Mouse (Mus musculus): ENCODE data around the gene Lax1. TPM values are rescaled to one million over a fixed set of nuclear protein-coding genes. Genes with fewer than 3 reads are reported as not detected.
"Not testable (repeated sequence)": the region's sequence is repeated elsewhere in the genome, so short reads cannot be mapped to it uniquely, and the experiment has no call there.

Lax1 gene
- polyA plus RNA-seq, 1 experiment: 1.7 TPM

DNA sequence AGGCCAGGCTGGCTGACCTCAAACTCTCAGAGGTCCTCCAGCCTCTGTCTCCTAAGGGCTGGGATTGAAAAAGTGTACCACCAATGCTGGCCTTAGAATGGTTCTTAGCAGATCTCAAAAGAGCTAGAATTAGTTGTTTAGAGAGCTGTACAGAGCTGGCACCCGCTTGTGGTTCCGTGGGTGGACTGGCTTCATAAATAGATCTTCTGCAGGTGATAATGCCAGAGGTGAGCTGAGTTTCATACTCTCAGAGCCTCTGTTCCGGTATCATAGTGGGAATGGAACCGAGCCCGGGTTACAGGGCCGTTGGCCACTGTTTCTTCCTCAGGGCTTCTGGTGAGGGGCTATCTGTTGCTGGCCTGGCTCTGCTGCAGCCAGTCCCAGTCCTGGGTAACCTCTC, 1.1 kb upstream of the Lax1 start:
- no peak for DNase-seq (ENCODE audit: low read depth)

DNA sequence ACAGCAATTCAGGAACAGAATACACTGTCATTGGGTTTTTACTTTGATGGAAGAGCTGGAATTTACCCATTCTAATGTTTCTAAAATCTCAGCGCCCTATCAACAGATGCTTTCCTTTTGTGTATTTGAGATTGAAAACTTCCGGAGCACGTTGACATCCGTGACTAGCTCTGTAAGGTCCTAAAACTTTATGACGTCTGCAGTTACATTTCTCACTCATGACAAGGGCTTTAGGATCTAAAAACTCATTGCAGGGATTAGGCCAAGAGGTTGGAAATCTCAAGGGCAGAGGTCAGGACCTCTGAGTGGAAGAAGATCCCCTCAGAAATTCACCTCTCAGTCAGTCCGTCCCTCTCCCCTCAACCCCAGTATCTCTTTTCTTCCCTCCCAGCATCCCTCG, 1.6 kb downstream of the Lax1 start:
- no peak for DNase-seq (ENCODE audit: low read depth)

DNA sequence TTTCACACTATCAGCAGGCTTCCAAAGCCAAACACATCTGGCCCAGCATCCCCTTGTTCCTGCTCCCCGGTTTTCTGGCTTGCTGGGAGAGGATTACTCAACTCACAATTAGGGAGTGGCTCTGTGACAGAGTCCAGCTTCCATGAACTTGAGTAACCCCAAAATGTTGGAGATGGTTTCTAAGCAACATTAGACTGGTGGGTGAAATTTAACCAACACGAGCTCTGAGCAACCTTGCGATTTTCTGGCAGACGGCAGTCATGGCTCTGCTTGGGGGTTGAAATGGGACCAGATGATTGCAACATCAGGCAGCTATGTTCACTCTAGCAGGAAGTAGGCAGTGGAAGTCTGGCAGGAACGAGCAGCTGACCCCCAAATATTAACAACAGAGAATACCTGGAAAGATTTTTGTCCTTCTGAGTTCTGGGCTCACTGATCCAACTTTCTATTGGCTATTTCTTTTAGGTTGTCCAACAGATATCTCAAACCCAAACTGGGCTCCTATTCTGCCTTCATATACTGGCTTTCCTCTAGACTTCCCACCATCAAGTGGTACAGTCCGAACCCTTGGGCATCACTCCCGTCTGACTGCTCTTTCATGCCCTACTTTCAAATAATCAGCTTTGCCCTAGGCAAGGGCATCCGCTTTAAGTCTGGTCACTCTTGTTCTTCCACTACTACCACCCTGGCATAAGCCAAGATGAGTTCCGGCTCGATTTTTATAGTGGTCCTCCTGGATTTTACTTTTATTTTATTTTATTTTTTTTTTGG, 4.0 kb downstream of the Lax1 start:
- peak; percentile 78 for DNase-seq (ENCODE audit: low read depth)

DNA sequence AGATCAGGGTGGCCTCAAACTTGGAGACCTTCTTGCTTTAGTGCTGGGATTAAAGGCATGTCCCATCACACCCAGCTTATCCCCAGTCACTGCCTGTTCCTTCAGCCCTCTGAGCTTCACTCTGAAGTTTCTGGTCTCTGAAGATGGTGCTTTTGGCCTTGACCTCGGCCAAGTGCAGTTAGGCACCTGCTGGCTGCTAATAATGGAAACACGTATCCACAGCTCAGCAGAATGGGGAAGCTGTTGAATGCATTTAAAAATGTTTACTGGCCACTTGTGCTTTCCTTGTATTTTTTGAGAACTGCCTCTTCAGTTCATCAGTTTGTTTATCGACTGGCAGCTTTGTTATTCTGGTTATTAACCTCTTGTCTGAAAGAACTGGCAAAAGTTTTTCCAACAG, 18.1 kb downstream of the Lax1 start:
- DNase-seq (ENCODE audit: low read depth): no peak

DNA sequence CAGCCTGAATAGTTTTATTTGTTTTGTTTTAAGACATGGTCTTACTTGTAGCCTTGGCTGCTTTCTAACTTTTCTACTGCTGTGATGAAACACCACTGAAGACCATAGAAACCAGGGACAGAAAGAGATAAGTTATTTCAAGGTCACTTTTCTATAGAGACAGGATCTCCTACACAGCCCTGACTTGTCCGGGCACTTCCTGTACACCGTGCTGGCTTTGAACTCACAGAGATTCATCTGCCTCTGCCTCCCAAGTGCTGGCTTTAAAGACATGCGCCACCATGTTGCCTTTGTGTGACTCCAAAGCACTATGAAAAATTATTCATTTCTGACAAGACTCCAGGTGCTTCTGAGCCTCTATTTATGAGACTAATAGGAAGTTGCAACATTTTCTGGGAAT, 18.6 kb downstream of the Lax1 start:
- DNase-seq (ENCODE audit: low read depth): no peak

DNA sequence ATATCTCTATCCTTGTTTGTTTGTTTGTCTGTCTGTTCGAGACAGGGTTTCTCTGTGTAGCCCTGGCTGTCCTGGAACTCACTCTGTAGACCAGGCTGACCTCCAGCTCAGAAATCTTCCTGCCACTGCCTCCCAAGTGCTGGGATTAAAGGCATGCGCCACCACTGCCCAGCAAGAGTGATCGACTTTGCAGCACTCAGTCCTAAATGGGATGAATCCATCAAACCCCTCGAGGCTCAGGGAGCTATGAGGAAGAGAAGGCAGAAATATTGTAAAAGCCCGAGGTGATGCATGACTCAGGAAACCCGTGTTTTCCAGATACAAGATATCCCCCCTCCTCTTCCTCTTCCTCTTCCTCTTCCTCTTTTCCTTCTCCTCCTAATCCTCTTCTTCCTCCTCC, 19.1 kb downstream of the Lax1 start:
- DNase-seq (ENCODE audit: low read depth): no peak

DNA sequence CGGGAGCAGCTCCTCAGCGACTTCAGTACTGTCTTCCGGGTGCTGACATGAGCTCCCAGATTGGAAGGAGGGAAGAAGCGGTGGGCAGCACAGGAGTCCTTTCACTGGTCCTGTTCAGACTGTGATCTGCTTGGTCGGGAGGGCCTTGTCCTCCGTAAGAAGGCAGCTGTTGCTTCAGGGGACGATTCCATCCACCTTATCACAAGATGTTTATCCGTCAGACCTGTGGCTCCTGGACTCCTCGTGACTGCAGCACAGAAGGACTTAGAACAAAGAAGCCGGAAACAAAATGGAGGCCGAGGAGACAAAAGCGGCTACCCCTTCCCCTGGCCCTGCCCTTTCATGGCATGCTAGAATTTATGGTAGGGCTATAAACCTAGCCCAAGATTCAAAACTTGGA, 19.7 kb downstream of the Lax1 start:
- no peak for DNase-seq (ENCODE audit: low read depth)

DNA sequence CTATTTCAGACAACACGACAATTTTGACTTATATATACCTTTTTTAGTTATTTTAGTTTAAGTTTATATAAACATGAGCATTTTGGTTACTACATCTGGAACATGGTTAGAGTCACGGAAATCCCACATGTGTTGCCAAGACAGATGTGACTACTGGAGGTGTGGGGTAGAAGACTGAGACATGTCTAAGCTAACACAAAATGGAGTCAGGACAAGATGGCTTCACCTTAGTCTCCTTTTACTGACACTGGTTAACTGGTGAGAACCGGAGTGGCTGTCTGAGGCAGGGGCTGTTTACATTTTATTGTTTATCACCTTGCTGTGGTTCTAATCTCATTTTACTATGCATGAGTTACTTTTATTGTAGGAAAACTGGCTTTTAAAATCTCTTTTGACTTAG, 21.3 kb downstream of the Lax1 start:
- no peak for DNase-seq (ENCODE audit: low read depth)

DNA sequence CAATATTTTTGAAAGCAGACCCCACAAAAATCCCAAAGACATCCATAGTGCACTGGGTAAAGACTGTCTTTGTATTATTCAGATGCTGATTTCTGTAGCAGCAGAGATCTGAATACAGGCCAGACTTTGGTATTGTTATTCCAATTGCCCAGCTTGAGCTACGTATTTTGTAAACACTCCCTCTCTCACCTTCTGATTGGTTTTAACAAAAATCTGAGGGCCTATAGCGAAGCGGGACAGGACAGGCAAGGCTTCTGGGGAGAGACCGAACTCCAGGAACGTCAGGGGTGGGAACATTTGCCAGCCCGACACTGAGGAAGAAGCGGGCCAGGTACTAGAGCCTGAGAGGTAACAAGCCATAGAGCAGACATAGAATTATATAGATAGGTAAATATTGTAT, 22.2 kb downstream of the Lax1 start:
- no peak for DNase-seq (ENCODE audit: low read depth)

DNA sequence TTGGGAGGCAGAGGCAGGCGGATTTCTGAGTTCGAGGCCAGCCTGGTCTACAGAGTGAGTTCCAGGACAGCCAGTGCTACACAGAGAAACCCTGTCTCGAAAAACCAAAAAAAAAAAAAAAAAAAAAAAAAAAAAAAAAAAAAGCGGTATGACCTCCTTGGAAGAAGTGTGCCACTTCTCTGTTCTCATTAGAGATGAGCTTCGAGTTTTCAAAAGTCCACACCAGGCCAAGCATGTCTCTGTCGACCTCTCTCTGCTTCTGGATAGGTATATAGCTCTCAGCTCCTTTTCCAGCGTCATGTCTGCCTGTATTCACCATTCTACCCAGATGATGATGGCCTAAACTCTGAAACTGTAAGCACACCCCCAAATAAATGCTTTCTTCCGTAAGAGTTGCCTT, 24.2 kb downstream of the Lax1 start:
- not testable (repeated sequence) for DNase-seq (ENCODE audit: low read depth)

DNA sequence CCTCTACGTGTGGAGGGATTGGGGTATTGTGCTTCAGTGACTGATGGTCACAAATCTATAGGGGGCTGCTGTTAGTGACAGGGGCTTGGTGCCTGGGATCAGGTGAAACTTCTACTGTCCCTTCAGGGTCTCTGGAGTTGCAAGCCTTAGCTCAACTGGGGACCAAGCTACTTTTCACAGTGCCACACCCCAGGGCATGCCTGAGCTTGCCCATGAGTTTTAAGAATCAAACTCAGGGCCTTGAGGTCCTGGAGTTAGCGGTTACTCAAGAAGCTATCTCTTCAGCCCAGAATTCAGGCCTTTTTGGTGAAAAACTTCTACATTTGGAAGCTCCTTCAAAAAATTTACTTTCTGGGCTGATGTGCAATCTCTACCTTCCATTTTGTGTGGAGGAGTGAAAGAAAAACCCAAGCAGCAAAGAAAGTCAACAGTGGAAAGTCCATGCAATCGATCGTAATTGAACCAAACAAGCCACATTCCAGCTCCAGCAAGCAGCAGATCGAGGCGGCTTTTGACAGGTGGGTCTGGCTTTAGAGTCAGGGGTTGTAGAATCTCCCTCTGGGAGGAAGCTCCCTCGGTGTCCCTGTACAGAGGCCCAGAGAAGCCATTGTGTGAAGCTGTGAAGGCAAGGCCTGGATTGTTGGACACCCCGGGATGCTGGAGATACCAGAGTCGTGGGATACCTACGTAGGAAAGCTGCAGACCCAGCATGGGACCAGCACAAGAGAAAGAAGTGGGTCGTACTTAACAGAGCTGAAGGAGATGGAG, 25.5 kb downstream of the Lax1 start:
- no peak for DNase-seq (ENCODE audit: low read depth)

DNA sequence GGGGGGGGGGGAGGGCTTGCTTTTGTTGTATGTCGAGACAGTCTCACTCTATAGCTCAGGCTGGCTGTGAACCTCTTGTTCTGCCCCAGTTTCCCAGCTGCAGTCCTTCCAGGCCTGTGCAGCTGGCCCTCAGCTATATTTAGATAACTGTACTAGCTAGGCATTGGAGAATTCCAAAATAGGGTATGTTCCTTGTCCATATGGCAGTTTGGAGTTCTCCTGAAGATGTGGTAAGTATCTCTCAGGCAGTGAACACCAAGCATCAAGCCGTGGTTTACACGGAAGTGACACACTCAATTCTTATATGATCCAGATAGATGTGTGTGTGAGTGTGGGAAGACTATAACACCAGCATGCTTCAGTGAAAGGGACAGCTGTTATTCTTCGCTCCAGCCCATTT, 26.5 kb downstream of the Lax1 start:
- no peak for DNase-seq (ENCODE audit: low read depth)

DNA sequence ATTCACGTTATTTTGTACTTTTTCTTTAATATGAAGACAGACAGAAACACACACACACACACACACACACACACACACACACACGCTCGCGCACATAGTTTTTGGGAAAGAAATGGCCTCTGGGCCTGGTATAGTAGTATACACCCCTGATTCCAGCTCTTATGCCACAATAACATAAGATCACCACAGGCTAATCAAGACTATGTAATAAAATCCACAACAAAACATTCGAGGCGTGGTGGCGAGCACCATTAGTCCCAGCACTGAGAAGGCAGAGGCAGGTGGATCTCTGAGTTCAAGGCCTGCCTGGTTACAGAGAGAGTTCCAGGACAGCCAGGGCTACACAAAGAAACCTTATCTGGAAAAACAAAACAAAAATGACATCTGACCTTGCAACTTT, 27.0 kb downstream of the Lax1 start:
- DNase-seq (ENCODE audit: low read depth): no peak

DNA sequence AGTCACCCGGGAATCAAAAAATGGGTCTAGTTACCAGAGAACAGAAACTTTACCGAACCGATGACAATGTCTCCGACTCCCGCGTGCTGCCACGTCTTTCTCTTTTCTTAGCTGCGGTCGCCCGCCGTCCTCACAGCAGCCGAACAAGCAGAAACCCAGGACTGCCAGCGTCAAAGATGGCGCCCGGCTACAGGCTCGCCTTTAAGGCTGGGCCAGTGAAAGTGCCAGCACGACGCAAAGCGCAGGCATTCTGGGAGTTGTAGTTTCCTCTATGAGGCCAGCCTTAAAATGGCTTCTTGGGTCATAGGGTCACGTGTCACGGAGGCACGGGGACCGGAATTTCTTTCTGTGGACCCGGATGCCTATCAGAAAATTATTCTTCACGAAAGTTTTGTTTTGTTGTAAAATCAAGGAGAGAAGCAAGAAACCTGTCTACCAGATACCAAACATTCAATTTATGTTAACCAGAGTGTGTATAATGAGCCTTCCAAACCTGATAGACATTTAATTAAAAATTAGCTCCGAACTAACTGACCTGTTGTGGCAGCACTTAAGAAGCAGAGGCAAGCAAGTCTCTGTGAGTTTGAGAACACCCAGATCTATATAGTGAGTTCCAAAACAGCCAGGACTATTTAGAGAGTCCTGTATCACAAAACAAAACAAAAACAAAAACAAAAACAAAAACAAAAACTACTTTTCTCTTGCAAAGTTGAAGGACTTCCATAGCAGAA, 28.5 kb downstream of the Lax1 start, which contains the start of gene Gm38394:
Gene Gm38394, minus strand, starts transcription at position 116 of the 731 bp plus-strand sequence.
- DNase-seq (ENCODE audit: low read depth): peak; percentile 79

DNA sequence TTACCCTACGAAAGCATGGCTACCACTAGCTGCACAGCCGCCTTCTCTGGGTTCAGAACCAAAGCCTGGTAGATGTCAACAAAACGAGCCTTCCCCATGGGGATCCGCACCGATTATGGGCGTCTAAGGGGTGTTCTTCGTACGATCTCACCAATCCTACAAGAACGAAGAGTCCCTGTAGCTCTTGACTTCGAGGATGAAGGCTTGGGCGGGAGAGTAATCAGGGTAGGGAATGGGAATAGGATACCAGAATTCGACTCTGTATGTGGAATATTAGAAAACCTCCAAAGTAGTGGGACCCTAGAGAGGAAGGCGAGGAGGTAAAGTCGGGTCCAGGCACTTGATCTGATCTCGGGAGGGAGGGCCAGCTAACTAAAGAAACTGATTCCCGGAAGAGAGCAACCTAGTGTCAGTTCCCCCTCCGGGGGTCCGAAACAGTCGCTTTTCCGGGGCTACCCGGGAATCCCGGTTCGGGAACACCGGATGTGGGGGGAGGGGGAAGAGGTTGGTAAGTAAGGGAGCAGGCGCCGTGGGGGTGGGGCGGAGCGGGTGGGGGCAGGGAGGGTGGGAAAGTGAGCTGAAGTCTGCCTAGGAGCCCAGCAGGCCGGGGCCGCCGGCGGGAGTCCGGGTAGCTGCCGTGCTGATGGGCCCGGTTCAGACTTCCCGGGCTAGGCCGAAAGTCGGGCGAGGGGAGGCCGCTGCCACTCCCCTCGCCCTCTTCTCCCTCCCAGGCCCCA, 29.3 kb downstream of the Lax1 start, which contains the start of gene Zbed6:
Gene Zbed6, minus strand, starts transcription at position 420 of the 737 bp plus-strand sequence.
- no peak for DNase-seq (ENCODE audit: low read depth)

DNA sequence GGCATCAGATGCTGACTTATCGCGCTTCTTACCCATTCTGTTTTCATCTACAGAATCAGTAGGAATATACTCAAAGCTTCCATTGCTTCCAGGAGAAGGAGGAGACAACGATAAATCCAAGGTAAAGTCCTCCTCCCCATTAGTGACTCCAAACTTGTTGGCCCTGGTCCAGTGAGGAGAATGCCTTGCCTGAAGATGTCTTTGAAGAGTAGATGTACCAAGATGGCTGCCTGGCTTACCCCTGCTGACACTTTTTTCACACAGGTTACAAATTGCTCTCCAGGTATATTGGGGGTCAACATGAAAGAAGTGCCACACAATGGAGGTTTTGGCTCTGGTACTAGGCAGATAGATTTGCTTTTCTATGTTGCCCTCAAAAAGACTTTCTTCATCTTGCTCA, 31.0 kb downstream of the Lax1 start:
- no peak for DNase-seq (ENCODE audit: low read depth)

DNA sequence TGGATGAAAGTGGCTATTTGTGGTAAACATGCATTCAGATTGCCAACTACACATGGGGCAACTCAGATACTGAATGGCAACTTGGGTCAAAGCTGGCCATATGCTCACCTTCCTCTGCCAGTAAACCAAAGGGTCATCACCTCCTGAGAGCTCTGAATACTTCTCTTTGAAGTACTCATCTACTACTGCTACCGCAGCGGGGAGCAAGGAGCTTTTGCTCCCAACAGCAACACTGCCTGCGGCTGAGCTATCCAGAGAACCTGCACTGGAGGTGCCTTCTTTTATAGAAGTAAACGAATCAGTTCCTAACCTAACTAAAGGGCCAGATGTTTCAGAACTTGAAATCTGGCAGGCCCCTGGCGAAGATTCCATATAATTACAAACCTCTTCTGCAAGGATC, 33.1 kb downstream of the Lax1 start:
- DNase-seq (ENCODE audit: low read depth): no peak

DNA sequence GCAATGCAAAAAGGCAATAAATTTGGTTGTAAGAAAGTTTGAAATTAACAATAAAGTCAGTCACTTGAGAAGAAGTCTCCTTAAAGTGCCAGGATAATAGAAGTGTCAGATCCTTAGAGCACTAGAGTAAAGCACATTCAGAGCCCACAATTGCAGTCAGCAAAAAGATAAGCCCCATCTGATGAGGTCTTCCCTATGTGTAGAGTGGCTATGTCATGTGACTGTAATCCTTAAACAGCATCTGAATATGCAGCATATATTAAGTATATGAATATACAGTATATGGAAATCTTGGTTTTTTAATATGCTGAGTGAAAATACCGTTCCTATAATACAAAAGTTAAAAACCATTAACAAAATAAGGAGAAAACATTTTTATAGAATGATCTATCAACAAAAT, 36.9 kb downstream of the Lax1 start:
- no peak for DNase-seq (ENCODE audit: low read depth)

DNA sequence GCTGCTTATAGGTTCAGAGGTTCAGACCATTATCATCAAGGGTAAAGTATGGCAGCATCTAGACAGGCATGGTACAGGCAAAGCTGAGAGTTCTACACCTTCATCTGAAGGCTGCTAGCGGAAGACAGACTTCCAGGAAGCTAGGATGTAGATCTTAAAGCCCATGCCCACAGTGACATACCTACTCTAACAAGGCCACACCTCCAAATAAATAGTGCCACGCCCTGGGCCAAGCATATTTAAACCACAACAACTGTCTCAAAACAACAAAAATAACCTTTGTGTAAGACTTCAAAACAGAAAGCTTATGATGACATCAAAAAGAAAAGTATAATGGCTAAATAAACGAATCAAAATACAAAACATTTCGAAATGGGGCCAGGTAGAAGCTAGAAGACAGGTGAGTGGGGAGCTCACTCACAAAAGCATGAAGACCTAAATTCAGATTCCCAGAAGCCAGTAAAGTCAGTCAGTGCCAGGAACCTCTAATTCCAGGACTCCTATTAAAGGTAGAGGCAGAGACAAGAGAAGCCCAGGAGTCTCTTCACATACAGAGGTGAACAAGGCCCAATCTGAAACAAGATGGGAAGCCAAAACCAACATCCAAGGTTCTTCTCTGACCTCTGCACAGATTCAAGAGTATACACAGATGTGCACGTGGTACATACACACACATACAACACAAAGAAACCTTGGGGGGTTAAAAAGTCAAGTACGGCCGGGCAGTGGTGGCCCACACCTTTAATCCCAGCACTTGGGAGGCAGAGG, 39.4 kb downstream of the Lax1 start:
- no peak for DNase-seq (ENCODE audit: low read depth)

DNA sequence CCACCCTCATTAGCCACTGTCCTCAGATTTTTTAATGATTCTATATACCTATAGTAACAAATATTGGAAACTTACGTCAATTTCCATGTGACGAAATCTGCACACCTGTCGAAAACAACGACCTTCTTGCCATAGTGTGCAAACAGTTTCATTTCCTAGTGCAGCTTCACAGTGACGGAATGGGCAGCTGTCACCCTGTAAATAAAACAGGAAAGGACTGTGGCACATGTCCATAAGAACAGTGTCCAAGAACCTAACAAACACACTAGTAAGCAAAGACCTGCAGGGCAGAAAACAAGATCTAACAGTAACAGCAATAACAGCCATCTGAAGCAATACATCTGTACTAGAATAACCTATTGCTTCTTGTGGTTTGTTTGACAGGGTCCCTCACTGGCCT, 44.3 kb downstream of the Lax1 start:
- DNase-seq (ENCODE audit: low read depth): no peak

DNA sequence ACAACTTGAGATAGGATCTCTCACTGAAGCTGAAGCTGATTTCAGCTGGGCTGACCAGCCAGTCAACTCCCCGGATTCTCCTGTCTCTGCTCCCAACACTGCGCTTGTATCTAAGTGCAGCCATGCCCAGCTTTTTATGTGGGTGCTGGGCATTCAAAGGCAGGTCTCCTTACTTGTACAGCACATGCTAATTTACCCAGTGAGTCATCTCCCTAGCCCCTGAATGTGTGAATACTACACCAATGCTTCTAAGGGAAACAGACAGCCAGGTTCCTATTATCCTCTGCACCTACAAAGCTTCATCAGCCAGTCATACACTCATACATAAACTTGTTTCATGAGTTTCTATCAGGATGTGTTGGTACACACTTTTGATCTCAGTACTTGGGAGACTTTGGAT, 48.7 kb downstream of the Lax1 start:
- DNase-seq (ENCODE audit: low read depth): no peak

Measured in gonadal fat pad, adult 2 months (tissue).